Mouse (Mus musculus) hindlimb bud, embryonic 11.5 days (tissue): Measurements from ENCODE around the gene Olfr133.
"Not testable (repeated sequence)": the region's sequence is repeated elsewhere in the genome, so short reads cannot be mapped to it uniquely, and the experiment has no call there.

ENCODE experiments used
- DNase-seq: peaks from one replicate; pipeline ENCODE4 v3.0.0-alpha.2; 2012; ENCODE audit warnings: low read depth, low spot score; ENCODE audit errors: extremely low spot score

Olfr133 gene

GRCm38 (mm10) chr17:38144981-38145380, at the start of gene Olfr133:
Gene Olfr133, plus strand, starts transcription at chr17:38145281.
- DNase-seq = no peak

GRCm38 (mm10) chr17:38124199-38124598, 20.9 kb upstream of the Olfr133 start:
- not testable (repeated sequence) for DNase-seq

GRCm38 (mm10) chr17:38125371-38125770, 19.7 kb upstream of the Olfr133 start:
- DNase-seq = not testable (repeated sequence)

- DNase-seq = no peak
These were observed 10.7 kb upstream of the Olfr133 start, which contains the start of gene Olfr132 for GRCm38 (mm10) chr17:38134426-38134825. Gene Olfr132, minus strand, starts transcription at chr17:38134526.

GRCm38 (mm10) chr17:38171088-38171487, 26.0 kb downstream of the Olfr133 start, which contains the start of gene Olfr134:
Gene Olfr134, plus strand, starts transcription at chr17:38171388.
- no peak for DNase-seq
